8 mouse cellular contexts compared by ENCODE assay signal in genomic region chr15:103085831-103086671, GRCm38 (mm10).
DNase-seq lines count a peak whose midpoint lies in the region; ATAC-seq lines count a peak whose summit lies in the region.

No protein-coding gene starts in this region.

- peaks cover 100% of the 10 kb centered on the region for H3K27me3 ChIP-seq in heart, embryonic 10.5 days (ENCODE audit: insufficient read depth, poor library complexity, severe bottlenecking)
- H3K27me3 ChIP-seq in midbrain, embryonic 13.5 days = peaks cover 100% of the 10 kb centered on the region

- peak overlapping the region; percentile 56 for H3K4me2 ChIP-seq in midbrain, embryonic 13.5 days (replicated peaks)

- DNase-seq in heart, embryonic 10.5 days (ENCODE audit: low spot score) = no peak
- DNase-seq in heart, adult 8-10 months (ENCODE audit: low spot score) = no peak
- DNase-seq in adrenal gland, postnatal 36 days = peak; percentile 63 to 77
- DNase-seq in gastrocnemius, postnatal 36 days = peak; percentile 51 to 53
- peak; percentile 74 for DNase-seq in kidney, postnatal 10 days
- DNase-seq in urinary bladder, postnatal 14 days (ENCODE audit: low spot score) = no peak
- DNase-seq in natural killer cell, adult 2 months (ENCODE audit: low spot score in 2 of 2) = no peak

- no peaks in the 10 kb centered on the region for H3K36me3 ChIP-seq in heart, embryonic 10.5 days
- no peaks in the 10 kb centered on the region for H3K36me3 ChIP-seq in midbrain, embryonic 13.5 days

- intact Hi-C loops in gastrocnemius, postnatal 36 days (cut with DNase I) = no loop called here

- WGBS in heart, embryonic 10.5 days = 1% methylated on average over 61 of the region's 61 CpGs
- WGBS in midbrain, embryonic 13.5 days = under 1% methylated on average over 61 of the region's 61 CpGs

- H3K9ac ChIP-seq in midbrain, embryonic 13.5 days (replicated peaks) = peak overlapping the region; percentile 51

- no peaks in the 10 kb centered on the region for H3K9me3 ChIP-seq in heart, embryonic 10.5 days
- H3K9me3 ChIP-seq in midbrain, embryonic 13.5 days = no peaks in the 10 kb centered on the region

- H3K27ac ChIP-seq in heart, embryonic 10.5 days = peak overlapping the region; percentile 70
- H3K27ac ChIP-seq in midbrain, embryonic 13.5 days = no peak overlapping the region

- H3K4me1 ChIP-seq in heart, embryonic 10.5 days = peaks cover 11% of the 10 kb centered on the region
- H3K4me1 ChIP-seq in midbrain, embryonic 13.5 days (replicated peaks) = peaks cover 20% of the 10 kb centered on the region

- peak overlapping the region; percentile 49 for H3K4me3 ChIP-seq in heart, embryonic 10.5 days
- peak overlapping the region; percentile 32 for H3K4me3 ChIP-seq in midbrain, embryonic 13.5 days (replicated peaks)

- ATAC-seq in midbrain, embryonic 13.5 days = peak; percentile 67

Comparison
In these comparisons a context has a peak if more than half of its experiments do, and no peak if none do; other contexts are left out.
1. DNase-seq: peak in adrenal gland, postnatal 36 days (2 of 2), gastrocnemius, postnatal 36 days (2 of 2) and kidney, postnatal 10 days (single experiment); none in heart, embryonic 10.5 days (single experiment), heart, adult 8-10 months (single experiment), urinary bladder, postnatal 14 days (single experiment) and natural killer cell, adult 2 months (0 of 2).